Comparison of ENCODE assay signal across 16 mouse cellular contexts in the genomic region with DNA sequence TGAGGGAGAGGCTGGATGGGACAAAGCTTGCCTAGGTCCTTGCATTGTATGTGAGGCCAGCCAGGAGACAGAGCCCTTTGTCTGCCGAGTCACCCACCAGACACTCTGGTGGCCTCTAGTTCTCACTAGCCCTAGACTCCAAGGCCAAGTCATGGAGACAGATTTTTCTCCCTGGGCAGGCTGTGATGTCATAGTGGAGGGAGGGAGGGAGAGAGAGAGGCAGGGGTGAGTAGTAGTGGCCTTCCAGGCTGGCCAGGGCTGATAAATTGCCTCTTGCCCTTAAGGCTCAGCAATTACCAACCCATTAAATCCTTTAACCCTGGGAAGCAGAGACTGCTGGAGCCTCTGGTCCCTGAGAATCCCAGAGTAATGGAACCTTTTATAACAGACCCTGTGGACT. TPM values are rescaled to one million over a fixed set of nuclear protein-coding genes. Genes with fewer than 3 reads are reported as not detected.
DNase-seq lines count a peak whose midpoint lies in the region; ATAC-seq and TF ChIP-seq lines count a peak whose summit lies in the region.
"Had no signal": no experiment of that assay in that cellular context is flagged by ENCODE, and none has a peak within 500 bp of the region (broad histone marks: within the 10 kb centered on the region; RNA-seq: fewer than 3 reads in every experiment).

No protein-coding gene starts in this region.

- no peak for TF ChIP-seq EP300 in heart, adult 2 months (IDR thresholded peaks at IDR 0.05; ENCODE audit: insufficient read depth, low read depth, low read length)

- no peak overlapping the region for H3K4me3 ChIP-seq in hindbrain, embryonic 10.5 days
- no peak overlapping the region for H3K4me3 ChIP-seq in hindbrain, embryonic 14.5 days (replicated peaks; ENCODE audit: low read length)
- no peak overlapping the region for H3K4me3 ChIP-seq in midbrain, embryonic 16.5 days (ENCODE audit: low read depth, low read length)
- no peak overlapping the region for H3K4me3 ChIP-seq in heart, adult 2 months
- H3K4me3 ChIP-seq: forebrain, embryonic 12.5 days; limb, embryonic 15.5 days; myocyte had no signal

- intact Hi-C loops in heart, adult 2 months (cut with DNase I) = loop anchor here (2.0 kb wide), 1 partner anchor 13 kb away; no protein-coding TSS in a partner anchor

- peak overlapping the region; percentile 76 for H3K27ac ChIP-seq in hindbrain, embryonic 10.5 days
- no peak overlapping the region for H3K27ac ChIP-seq in hindbrain, embryonic 14.5 days
- H3K27ac ChIP-seq in midbrain, embryonic 16.5 days (ENCODE audit: low read length) = no peak overlapping the region
- H3K27ac ChIP-seq in heart, adult 2 months = no peak overlapping the region; the same call in 1 of the 2 replicates
- H3K27ac ChIP-seq: forebrain, embryonic 12.5 days; kidney, postnatal 0 days; limb, embryonic 15.5 days had no signal

- whole genome bisulfite sequencing in hindbrain, embryonic 10.5 days = 42% methylated on average over 1 of the region's 1 CpGs
- WGBS in hindbrain, embryonic 14.5 days = 28% methylated on average over 1 of the region's 1 CpGs
- 39% methylated on average over 1 of the region's 1 CpGs for WGBS in midbrain, embryonic 16.5 days
- 18% methylated on average over 1 of the region's 1 CpGs for WGBS in heart, adult 2 months

- H3K9ac ChIP-seq in hindbrain, embryonic 14.5 days = no peak overlapping the region
- H3K9ac ChIP-seq in midbrain, embryonic 16.5 days (ENCODE audit: low read depth, low read length) = no peak overlapping the region
- no peak overlapping the region for H3K9ac ChIP-seq in heart, adult 2 months (ENCODE audit: low read depth, low read length)
- H3K9ac ChIP-seq: forebrain, embryonic 12.5 days; limb, embryonic 15.5 days; lung, embryonic 14.5 days had no signal

- no peaks in the 10 kb centered on the region for H3K79me2 ChIP-seq in heart, adult 2 months (replicated peaks; ENCODE audit: control insufficient read depth, insufficient read depth, low read length)

- no peak for ATAC-seq in hindbrain, embryonic 14.5 days (ENCODE audit: low FRiP score)
- no peak for ATAC-seq in midbrain, embryonic 16.5 days
- ATAC-seq: CD4-positive, CD25-positive, alpha-beta regulatory T cell, adult 4 months had no signal

- no peak overlapping the region for H3K4me2 ChIP-seq in hindbrain, embryonic 14.5 days (replicated peaks)
- no peak overlapping the region for H3K4me2 ChIP-seq in midbrain, embryonic 16.5 days (ENCODE audit: low read length)
- H3K4me2 ChIP-seq: forebrain, embryonic 12.5 days; limb, embryonic 15.5 days; lung, embryonic 14.5 days had no signal

- H3K27me3 ChIP-seq in hindbrain, embryonic 10.5 days (ENCODE audit: insufficient read depth, poor library complexity, severe bottlenecking) = peaks cover 27% of the 10 kb centered on the region
- no peaks in the 10 kb centered on the region for H3K27me3 ChIP-seq in hindbrain, embryonic 14.5 days (ENCODE audit: control insufficient read depth, insufficient read depth, low read length)
- no peaks in the 10 kb centered on the region for H3K27me3 ChIP-seq in midbrain, embryonic 16.5 days (ENCODE audit: control insufficient read depth, insufficient read depth, low read depth, low read length)
- no peaks in the 10 kb centered on the region for H3K27me3 ChIP-seq in heart, adult 2 months (ENCODE audit: control insufficient read depth, insufficient read depth, low read length)
- H3K27me3 ChIP-seq: limb, embryonic 15.5 days had no signal

- no peaks in the 10 kb centered on the region for H3K36me3 ChIP-seq in hindbrain, embryonic 10.5 days
- no peaks in the 10 kb centered on the region for H3K36me3 ChIP-seq in hindbrain, embryonic 14.5 days (replicated peaks; ENCODE audit: control insufficient read depth, insufficient read depth)
- H3K36me3 ChIP-seq in midbrain, embryonic 16.5 days (ENCODE audit: control insufficient read depth, insufficient read depth, low read length) = no peaks in the 10 kb centered on the region
- no peaks in the 10 kb centered on the region for H3K36me3 ChIP-seq in heart, adult 2 months (ENCODE audit: control insufficient read depth, insufficient read depth, low read length)
- H3K36me3 ChIP-seq: forebrain, embryonic 12.5 days; limb, embryonic 15.5 days had no signal

- H3K4me1 ChIP-seq in hindbrain, embryonic 10.5 days (replicated peaks) = peaks cover 59% of the 10 kb centered on the region
- peaks cover 30% of the 10 kb centered on the region for H3K4me1 ChIP-seq in hindbrain, embryonic 14.5 days (replicated peaks; ENCODE audit: control insufficient read depth, insufficient read depth, low read length)
- H3K4me1 ChIP-seq in midbrain, embryonic 16.5 days (ENCODE audit: control insufficient read depth, insufficient read depth, low read length) = peaks cover 20% of the 10 kb centered on the region
- H3K4me1 ChIP-seq in heart, adult 2 months (ENCODE audit: control insufficient read depth, insufficient read depth, low read length) = peaks cover 22% of the 10 kb centered on the region

- H3K9me3 ChIP-seq in hindbrain, embryonic 10.5 days = no peaks in the 10 kb centered on the region
- no peaks in the 10 kb centered on the region for H3K9me3 ChIP-seq in hindbrain, embryonic 14.5 days (ENCODE audit: control insufficient read depth, low read length)
- H3K9me3 ChIP-seq in midbrain, embryonic 16.5 days (replicated peaks; ENCODE audit: control insufficient read depth, low read length, poor library complexity, severe bottlenecking) = no peaks in the 10 kb centered on the region
- H3K9me3 ChIP-seq: forebrain, embryonic 12.5 days; limb, embryonic 15.5 days had no signal

- peak; percentile 50 for DNase-seq in hindbrain, embryonic 10.5 days (ENCODE audit: low spot score)
- no peak for DNase-seq in hindbrain, embryonic 14.5 days (ENCODE audit: low spot score)
- DNase-seq in adrenal gland, postnatal 10 days = peak; percentile 66
- DNase-seq in embryo, embryonic 9.5 days (ENCODE audit: extremely low spot score) = peak; percentile 63
- DNase-seq in mesoderm, embryonic 11.5 days (ENCODE audit: low read depth, low spot score) = peak; percentile 61
- no peak for DNase-seq in spleen, adult 18-20 months
- no peak for DNase-seq in heart, adult 2 months
- DNase-seq: gastrocnemius, postnatal 25 days; lung, embryonic 14.5 days; thymus, postnatal 36 days had no signal

- no peak for TF ChIP-seq POLR2A in heart, adult 2 months (IDR thresholded peaks at IDR 0.05; ENCODE audit: insufficient read depth, low read depth, low read length)

- no peak for TF ChIP-seq CTCF in heart, adult 2 months (IDR thresholded peaks at IDR 0.05)

RNA-seq across cellular contexts. Expression of a gene that starts 41.8 kb away (rescaled TPM):
- 30.0 and 38.4 TPM in 2 replicates for polyA plus RNA-seq in hindbrain, embryonic 10.5 days (2016; fragmentation: Nextera tagmentation; extraction: Ambion mirVana)
- 110 and 129 TPM in 2 replicates for polyA plus RNA-seq in hindbrain, embryonic 14.5 days (2014; fragmentation: Nextera tagmentation; extraction: Ambion mirVana)
- total RNA-seq in adrenal gland, postnatal 10 days (2021) = 100 to 1,000 TPM; 149 to 179 TPM
- 188 and 205 TPM in 2 replicates for polyA plus RNA-seq in midbrain, embryonic 16.5 days (2015; fragmentation: Nextera tagmentation; extraction: Ambion mirVana)
- 10 to 100 TPM; 32.7 to 38.3 TPM for total RNA-seq in heart, adult 2 months (2021)
- 41.5 and 51.9 TPM in 2 replicates for polyA plus RNA-seq in heart, adult 2 months (2012; rRNA removed)

Comparison
In these comparisons a context has a peak if more than half of its experiments do, and no peak if none do; other contexts are left out.
1. DNase-seq: peak in hindbrain, embryonic 10.5 days (single experiment), adrenal gland, postnatal 10 days (single experiment), embryo, embryonic 9.5 days (single experiment) and mesoderm, embryonic 11.5 days (single experiment); none in hindbrain, embryonic 14.5 days (single experiment), spleen, adult 18-20 months (0 of 2) and heart, adult 2 months (0 of 2).